Mouse (Mus musculus): ENCODE results near the gene Pdhx. TPM values are rescaled to one million over a fixed set of nuclear protein-coding genes. Genes with fewer than 3 reads are reported as not detected.
A peak's percentile ranks its signal among the peaks of the same experiment; 100 is the strongest.

Gene Pdhx
- total RNA-seq (2021) = 10 to 100 TPM; 68.1 to 69.8 TPM
- long read RNA-seq, experiment 1, transcript Pdhx-201 (11 exons, 2,506 nt) = major isoform, 95 of 104 reads
- long read RNA-seq, experiment 1, partial matches to known transcripts = 5 of 104 reads
- long read RNA-seq, experiment 1, other reads (novel, unspliced or antisense) = 4 of 104 reads
- long read RNA-seq, experiment 2, transcript Pdhx-201 (11 exons, 2,506 nt) = major isoform, 119 of 128 reads
- long read RNA-seq, experiment 2, partial matches to known transcripts = 3 of 128 reads
- long read RNA-seq, experiment 2, other reads (novel, unspliced or antisense) = 6 of 128 reads

DNA sequence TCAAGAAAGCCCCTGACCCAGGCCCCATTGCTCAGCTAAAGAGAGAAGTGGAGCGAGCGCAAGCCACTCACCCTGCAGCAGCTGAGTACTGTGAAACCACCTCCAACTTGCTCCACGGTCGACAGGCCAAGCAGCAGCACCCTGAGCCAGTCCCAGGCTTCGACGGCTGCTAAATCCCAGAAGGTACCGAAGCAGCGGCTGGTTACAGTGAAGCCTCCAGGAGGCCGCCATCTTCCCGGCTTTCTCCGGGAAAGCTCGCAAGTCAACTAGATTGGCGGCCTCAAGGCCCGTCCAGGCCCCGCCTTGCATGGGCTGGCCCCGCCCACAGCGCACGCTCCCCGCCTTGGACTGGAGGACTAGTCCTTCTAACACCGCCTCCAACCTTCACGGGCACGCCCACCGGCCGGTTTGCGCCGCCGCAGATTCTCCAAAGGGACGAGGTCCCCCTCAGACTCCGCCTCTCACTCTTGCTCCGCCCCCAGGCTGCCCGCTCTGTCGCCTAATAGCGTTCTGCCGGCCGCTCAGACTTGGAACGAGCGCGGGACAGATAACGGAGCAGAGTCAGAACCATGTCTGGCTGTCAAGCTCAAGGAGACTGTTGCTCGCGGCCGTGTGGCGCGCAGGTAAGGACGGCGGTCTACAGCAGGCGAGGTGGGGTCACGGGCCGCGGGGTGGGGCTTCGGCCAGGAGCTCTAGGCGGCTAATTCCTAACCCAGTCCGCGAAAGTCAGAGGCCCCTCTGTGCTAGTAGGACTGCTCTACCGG, at the start of gene Pdhx, which contains the start of gene Apip:
Gene Pdhx, minus strand, starts transcription at position 295 of the 764 bp plus-strand sequence.
Gene Apip, plus strand, starts transcription at position 457 of the 764 bp plus-strand sequence.
- DNase-seq (ENCODE audit: low spot score in 2 of 2) = peak; percentile 99 to 100

DNA sequence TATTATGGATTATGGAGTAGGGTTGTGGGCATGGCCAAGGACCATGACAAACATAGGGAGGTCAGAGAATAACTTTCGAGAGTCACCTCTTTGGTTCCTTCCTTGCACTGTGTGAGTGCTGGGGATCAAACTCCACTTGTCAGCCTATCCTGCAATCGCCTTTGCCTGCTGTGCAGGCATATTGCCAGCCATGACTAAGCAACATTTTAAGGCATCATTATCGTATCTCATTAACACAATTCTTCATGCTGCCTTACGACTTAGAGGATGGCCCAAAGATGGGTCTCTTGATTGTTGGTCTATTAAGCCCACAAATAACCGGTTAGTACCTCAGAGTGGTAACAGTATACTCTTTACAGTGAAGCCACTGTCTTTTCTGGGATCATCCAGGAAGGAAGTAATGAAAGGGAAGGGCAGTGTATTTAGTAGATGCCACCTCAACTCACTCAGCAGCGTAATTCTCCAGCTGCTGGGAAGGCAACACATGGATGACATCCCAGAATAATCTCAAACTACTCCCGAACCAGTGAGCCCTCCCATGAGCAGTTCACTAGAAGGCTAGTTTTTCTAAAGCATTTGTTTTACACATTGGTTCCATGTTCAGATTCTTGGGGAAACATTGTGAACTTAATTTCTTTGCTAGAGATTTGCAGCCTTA, 46.0 kb upstream of the Pdhx start:
- no peak for DNase-seq (ENCODE audit: low spot score in 2 of 2)

DNA sequence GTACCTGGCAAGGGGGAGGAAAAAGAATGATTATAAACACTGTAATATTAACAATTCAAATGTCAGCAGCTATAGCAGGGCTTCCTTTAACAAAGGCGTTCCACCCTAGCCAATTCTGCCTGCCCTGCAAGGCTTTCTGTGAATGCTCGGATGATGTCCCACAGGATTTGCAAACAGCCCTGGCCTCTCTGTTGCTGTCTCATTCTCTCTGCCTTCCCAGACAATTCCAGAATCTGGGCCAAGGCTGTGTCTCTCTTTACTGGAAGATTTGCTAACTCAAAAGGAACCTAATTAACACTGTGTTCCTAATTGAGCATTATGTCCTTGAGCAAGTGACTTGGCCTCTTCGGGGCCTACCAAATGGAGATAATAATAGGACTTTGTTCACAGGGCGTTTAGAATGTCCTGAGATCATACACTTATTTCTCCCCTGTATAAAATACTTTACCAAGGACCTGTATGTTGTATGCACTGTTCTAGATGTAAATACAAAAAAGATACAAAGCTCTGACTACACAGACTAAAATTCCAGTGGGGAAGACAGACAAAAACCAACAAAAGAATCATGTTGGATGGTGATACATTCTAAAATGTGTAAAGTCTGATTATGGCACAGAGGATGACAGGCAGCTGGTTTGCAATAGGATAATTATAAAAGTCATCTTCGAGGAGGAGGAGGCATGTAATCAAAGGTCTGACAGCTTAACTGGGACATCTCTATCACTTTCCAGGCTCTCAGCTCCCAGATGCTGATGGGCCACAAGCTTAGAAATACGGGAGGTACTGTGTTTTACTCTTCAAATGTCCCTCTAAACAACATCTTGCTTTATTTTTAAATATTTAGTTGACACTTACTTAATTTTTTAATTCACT, 45.2 kb upstream of the Pdhx start:
- DNase-seq (ENCODE audit: low spot score in 2 of 2) = no peak

DNA sequence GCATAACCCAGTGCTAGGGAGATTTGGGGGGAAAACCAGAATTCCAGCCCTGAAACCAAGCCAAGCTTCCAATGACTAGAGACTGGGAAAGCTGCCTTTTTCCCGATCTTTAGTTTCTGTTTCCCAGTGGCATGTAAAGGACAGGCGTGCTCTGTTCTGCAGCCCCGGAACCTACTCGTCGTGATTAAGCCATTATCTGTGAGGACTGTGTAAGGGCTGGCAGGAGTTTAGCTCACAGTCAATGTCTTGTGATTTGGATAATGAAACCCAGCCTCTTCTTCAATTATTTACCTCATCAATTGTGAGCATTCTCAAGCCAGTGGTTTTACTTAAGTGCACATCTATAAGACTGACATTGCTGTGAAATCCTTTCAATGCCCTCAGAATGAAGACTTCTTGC, 43.9 kb upstream of the Pdhx start:
- no peak for DNase-seq (ENCODE audit: low spot score in 2 of 2)

DNA sequence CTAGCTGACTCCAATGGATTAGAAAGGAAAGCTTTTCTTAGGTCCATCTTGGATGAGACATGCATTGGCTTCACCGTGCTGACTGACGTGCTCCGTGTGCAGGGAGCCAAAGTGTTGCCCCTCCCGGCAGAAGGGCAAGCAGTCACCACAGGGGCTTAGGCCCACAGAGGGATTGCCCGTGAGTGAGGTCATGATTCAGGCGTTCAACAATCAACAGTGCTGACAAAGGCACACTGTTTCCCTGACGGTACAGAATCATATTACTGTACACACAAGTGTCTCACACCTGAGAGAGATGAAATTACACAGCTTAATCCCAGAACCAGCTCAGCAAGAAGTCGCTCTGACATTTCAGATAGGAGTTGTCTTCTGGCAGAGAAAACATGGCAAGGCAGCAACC, 38.4 kb upstream of the Pdhx start:
- no peak for DNase-seq (ENCODE audit: low spot score in 2 of 2)

DNA sequence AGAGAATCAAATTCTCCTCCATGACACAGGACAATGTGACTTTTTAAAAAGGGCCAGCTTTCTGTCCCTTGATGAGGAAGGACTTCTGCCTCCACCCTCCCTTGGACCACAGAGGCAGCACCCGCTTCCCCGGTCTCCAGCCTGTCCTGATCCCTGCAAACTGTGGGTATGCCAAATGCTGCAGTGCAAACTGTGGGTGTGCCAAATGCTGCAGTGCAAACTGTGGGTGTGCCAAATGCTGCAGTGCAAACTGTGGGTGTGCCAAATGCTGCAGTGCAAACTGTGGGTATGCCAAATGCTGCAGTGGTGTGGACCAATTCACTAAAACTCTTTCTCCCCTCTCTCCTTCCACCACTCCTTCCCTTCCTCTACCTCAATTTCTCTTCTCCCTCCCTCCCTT, 32.9 kb upstream of the Pdhx start:
- no peak for DNase-seq (ENCODE audit: low spot score in 2 of 2)

DNA sequence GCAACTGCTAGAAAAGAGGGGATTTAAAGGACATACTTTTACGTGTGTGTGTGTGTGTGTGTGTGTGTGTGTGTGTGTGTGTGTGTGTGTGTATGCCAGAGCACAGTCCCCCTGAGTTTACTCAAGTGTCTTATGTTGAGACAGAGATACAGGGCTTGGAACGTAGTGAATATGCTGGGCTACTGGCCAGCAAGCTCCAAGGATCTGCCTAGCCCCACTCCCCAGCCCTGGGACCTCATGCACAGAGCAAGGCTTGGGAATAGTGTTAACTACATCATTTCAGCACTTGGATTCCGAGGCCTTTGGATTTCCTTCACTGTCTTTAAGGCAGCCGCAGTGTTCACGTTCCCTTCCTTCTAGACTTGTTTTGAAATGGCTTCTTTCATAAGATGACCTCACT, 29.3 kb upstream of the Pdhx start:
- no peak for DNase-seq (ENCODE audit: low spot score in 2 of 2)

DNA sequence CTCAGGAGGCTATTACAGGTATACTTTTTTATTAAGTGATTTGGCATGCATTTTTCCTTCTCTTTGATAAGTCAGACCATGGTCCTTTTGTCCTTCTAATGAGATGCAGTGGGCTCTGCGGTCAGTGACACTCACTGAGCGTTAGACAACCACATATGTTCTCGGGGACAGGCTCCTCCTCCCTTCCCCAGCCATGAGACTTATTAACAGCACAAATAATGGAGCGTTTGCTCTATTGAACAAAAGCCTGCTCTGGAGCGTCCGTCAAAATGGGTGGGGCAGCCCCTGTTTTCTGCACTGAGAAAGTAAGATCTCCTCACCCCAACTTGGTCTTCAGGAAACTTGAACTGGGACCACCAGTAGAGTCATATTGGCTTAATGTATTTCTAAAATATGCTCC, 16.2 kb upstream of the Pdhx start:
- no peak for DNase-seq (ENCODE audit: low spot score in 2 of 2)

DNA sequence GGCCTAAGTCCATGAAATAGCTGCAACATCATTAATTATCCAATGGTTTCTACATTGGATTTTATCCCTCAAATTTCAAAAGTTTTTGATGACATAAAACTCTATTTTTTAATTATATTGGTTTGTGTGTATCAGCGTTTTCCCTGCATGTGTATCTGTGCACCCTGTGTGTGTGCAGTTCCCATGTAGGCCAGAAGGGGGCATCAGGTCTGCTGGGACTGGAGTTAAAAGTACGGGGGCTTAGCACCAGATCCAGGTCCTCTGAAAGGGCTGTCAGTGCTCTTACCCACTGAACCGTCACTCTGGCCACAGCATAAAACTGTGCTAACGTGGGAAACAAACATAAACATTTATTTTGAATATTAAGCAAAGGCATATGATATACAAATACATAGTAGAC, 14.8 kb upstream of the Pdhx start:
- no peak for DNase-seq (ENCODE audit: low spot score in 2 of 2)

DNA sequence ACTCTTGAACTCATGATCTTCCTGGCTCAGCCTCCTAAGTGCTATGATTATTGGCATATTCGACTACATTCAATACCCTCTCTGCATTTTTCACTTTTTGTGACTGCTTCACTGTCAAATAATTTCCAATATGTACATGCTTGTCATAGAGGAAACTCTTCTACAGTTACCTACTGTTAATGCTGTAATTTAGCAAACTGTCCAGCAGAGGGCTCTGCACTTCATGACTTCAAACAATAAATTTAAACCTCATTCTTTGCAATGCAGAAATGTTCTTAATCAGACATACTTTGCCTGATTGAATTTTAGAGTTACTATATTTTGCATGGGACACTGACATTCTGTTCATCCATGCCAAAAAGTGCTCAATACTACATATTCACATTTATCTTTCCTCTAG, 13.1 kb upstream of the Pdhx start:
- DNase-seq (ENCODE audit: low spot score in 2 of 2) = peak in 1 of 2 experiments; percentile 64

DNA sequence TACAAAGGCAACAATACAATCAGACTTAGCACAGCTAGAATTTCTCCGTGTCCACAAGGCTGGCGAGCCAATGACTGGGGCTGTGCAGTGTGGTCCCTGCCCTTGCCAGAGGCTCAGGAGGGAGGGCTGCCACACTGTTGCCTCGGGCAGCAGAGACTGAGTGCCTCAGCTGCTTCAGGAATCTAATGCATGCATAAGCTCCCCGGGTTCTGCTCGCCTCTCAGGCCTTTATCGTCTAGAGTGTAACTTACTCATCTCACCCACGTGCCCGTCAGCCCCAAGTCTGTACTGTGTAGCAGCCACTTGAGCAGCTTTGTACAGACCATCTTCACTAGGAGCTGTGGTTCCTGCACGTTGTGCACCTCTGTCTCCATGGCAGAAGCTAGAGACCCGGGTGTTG, 12.3 kb upstream of the Pdhx start:
- no peak for DNase-seq (ENCODE audit: low spot score in 2 of 2)

DNA sequence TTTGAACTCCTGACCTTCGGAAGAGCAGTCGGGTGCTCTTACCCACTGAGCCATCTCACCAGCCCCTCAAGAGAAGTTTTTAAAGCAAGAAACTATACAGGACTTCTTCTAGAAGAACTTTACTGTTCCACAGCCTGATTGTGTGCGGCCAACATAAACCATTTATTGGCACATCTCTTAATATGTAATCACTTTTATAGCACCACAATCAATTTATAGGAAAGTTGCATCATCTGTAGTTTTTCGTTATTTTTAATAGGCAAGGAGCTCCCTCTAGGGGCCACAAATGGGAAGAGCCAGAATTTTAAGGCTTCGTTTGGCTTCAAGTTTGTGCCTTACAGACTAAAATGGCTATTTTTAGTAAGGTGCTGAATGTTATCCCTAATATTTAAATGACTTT, 11.1 kb upstream of the Pdhx start:
- peak in 1 of 2 experiments; percentile 26 for DNase-seq (ENCODE audit: low spot score in 2 of 2)

DNA sequence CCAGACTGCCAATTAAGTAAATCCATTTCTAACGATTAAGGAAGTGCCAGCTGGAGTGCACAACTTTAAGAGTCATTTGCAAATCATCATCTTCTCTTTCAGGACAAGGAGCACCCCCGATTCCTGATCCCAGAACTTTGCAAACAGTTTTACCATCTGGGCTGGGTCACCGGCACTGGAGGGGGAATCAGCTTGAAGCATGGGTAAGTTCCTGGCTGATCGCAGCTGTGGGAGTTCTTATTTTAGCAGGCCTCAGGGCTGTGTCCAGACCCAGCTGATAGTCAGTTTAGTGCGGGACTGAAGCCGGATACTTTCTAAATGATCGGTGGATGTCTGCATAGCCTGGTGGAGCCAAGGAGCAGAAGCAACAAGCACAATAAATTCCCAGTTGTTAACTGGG, 9.5 kb upstream of the Pdhx start:
- DNase-seq (ENCODE audit: low spot score in 2 of 2) = no peak

DNA sequence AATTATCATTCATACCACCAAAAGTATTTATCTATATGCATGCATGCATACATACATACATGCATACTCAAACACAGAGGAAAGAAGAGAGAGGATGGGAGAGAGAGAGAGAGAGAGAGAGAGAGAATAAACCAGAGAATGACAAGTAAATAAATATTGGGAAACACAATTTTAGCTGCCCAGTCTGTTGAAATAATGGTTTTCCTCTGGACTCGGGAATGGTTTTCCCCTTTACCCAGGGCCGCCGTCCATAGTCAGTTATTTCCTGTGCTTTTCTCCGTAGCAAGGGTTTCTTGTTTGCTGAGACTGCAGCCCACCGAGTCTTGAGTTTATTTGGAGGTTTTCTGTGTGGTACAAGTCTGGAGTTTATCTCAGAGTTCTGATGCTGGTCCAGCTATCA, 8.4 kb upstream of the Pdhx start:
- DNase-seq (ENCODE audit: low spot score in 2 of 2) = no peak

DNA sequence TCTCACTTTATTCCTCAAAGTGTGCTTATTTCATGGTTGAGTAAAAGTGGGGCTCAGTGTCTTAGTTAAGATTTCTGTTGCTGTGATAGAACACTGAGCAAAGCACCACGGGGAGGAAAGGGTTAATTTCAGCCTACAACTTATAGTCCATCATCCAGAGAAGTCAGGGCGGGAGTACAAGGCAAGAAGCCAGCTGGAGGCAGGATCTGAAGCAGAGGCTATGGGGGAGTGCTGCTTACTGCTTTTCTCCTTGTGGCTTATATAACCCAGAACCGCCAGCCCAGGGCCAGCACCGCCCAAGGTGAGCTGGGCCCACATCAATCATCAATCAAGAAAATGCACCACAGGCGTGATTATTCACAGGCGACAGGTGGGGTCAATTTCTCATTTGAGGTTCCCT, 7.8 kb upstream of the Pdhx start:
- no peak for DNase-seq (ENCODE audit: low spot score in 2 of 2)

DNA sequence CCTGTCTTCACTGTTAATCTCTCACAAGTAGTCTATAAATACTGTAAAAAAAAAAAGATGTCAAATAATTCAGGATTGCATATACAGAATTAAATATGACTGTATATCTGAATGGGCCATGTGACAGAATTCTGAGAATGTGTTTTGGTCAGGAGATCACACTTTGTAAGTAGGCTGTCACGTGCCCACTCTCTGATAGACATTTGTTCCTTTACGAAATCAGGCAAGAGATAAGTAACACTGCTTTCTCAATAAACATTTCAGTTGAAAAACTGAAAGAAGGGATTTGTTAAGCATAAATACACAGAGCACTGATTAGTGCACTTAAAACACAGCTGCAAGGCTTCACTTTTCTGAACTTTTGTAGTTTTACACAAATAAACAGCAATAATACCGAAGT, 2.7 kb downstream of the Pdhx start:
- DNase-seq (ENCODE audit: low spot score in 2 of 2) = no peak

DNA sequence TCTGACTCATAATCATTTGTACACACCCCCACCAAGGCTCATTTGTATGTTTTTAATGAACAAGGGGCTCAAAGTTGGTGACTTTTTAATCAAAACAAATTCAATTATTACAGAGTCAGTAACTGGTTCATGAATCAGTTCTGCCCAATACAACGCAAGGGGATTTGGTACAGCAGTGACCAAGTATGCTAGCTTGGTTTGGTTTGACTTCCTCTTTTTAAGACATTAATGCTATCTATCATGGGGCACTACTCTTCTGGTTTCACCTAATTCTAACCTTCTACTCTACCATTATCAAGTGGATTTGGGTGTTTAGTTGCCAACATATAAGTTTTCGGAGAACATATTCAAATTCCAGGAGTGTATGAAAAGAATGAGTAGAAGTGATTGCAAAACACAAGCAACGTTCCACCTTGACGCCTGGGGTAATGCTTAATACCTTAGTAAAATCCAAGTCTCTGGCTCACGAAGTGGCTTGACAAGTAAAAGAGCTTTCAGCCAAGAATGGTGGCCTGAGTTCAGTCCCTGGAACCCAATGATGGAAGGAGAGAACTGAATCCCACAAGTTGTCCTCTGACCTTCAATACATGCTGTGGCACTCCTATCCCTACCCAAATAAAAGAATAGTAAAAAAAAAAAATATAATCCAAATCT, 3.4 kb downstream of the Pdhx start:
- no peak for DNase-seq (ENCODE audit: low spot score in 2 of 2)

DNA sequence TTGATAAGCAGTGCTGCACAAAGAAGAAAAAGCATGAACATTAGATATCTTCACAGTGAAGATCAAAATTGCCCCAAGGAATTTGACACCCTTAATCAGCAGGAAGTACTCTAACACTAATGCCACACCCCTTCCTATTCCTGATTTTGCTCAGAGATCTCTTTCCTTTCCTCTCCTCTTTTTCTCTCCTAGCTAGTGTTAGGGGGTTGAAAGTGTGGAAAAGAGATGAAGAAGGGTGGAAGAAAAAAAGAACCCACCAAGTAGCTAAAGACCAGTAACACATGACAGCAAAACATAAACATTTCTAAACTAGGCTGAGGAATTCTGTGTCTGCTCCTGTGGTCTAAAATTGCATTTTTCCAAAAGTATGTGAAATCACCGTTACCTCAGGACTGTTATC, 4.7 kb downstream of the Pdhx start:
- no peak for DNase-seq (ENCODE audit: low spot score in 2 of 2)

DNA sequence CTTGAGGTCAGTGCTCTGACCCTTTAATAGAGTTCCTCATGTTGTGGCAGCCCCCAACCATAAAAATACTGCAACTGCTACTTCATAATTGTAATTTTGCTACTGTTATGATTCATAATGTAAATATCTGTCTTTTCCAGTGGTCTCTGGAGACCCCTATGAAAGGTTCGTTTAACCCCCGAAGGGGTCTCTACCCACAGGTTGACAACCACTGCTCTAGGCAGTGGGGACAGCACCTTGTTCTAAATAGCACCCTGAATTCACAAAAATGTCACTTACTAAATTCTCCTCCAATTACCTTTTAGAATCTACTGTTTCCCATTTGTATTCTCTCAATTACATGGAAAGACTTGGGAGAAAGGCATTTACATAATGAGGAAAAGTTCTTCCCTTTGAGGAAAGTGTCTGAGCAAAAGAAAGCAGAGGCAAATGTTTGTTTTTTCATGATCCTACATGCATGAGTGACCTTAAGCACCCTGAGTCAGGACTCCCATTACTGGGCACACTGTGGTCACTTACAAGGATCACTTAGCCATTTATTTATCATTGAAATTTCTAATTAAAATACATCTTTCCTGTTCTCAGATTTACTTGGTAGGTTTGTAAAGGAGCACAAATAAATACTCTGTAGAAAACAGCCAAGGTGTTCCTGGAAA, 5.6 kb downstream of the Pdhx start:
- no peak for DNase-seq (ENCODE audit: low spot score in 2 of 2)
